Mouse (Mus musculus): Measurements from ENCODE around the gene Ggta1. TPM values are rescaled to one million over a fixed set of nuclear protein-coding genes. Genes with fewer than 3 reads are reported as not detected.

Ggta1 gene
- polyA plus RNA-seq, 1 experiment from 2014 or later, result 6.3 TPM

DNA sequence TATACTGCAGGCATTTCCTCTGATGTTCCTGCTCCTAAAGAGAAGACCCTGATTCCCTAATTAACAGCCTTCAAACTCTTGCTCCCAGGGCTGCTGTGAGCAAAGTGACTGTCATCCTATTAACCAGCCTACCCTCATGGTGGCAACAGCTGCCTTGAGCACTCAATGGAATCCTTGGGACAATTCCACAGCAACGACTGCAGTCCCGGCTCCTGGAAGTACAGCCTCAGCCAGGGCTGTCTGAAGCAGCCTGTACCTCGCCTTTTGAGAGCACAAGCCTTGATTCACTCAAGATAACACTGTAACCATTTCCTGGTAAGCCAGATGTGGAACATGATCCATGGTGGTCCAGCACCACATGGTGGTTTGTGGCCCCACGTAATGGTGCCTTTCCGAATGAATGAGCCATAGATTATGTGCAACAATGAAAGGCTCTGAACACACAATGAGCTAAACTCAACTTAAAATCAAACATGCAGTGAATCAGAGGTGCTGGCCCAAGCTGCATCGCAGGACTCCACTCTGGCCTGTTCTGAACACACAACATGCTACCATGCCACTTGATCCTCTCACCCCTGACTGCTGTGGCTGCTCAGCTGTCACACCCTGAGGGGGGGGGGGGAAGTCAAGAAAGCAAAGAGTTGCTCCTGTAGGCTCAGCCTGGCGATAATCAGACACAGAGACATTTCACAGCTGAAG lies 14.7 kb downstream of the Ggta1 start:
- ATAC-seq (ENCODE audit: low FRiP score) (no peak), DNase-seq (ENCODE audit: low spot score, missing footprints) (peak; percentile 82)
- Histone ChIP-seq H3K4me1 (ENCODE audit: control insufficient read depth, insufficient read depth, low read length) (no peaks in the 10 kb centered on the region), H3K27me3 (ENCODE audit: control insufficient read depth, insufficient read depth, low read length) (no peaks in the 10 kb centered on the region), H3K27ac (ENCODE audit: low read depth, low read length) (no peak overlapping the region), H3K9me3 (ENCODE audit: control insufficient read depth, low read length) (no peaks in the 10 kb centered on the region), H3K9ac (ENCODE audit: low read length) (no peak overlapping the region), H3K36me3 (ENCODE audit: control insufficient read depth, insufficient read depth, low read length) (no peaks in the 10 kb centered on the region), H3K4me3 (ENCODE audit: low read depth, low read length) (no peak overlapping the region), H3K4me2 (no peak overlapping the region)
- 63% methylated on average over 7 of the region's 7 CpGs for WGBS

DNA sequence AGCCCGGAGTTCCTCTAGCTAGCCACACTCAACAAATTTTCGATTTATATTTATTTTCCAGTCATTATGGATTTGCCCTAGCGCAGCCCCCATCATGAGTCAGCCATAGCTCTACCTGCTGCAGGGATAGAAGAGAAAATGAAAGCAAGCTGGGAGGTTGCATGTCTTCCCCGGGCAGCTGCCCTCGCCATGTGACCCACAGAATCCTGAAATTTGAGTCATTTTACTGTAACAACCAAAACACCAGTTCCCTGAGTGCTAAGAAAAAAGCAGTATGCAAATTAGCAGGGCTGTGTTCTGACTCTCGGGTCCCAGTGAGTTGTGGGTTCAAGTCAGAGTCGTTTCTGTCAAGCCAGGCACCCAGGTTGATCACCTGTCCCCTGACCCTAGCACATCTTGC lies 15.6 kb downstream of the Ggta1 start:
- no peaks in the 10 kb centered on the region for H3K36me3 ChIP-seq (ENCODE audit: control insufficient read depth, insufficient read depth, low read length)
- no peak overlapping the region for H3K27ac ChIP-seq (ENCODE audit: low read depth, low read length)
- no peaks in the 10 kb centered on the region for H3K4me1 ChIP-seq (ENCODE audit: control insufficient read depth, insufficient read depth, low read length)
- H3K27me3 ChIP-seq (ENCODE audit: control insufficient read depth, insufficient read depth, low read length), result no peaks in the 10 kb centered on the region
- H3K9ac ChIP-seq (ENCODE audit: low read length), result no peak overlapping the region
- no peak overlapping the region for H3K4me2 ChIP-seq
- no peak for ATAC-seq (ENCODE audit: low FRiP score)
- no peak overlapping the region for H3K4me3 ChIP-seq (ENCODE audit: low read depth, low read length)
- 91% methylated on average over 7 of the region's 7 CpGs for WGBS
- DNase-seq (ENCODE audit: low spot score, missing footprints), result peak; percentile 51
- H3K9me3 ChIP-seq (ENCODE audit: control insufficient read depth, low read length), result no peaks in the 10 kb centered on the region

DNA sequence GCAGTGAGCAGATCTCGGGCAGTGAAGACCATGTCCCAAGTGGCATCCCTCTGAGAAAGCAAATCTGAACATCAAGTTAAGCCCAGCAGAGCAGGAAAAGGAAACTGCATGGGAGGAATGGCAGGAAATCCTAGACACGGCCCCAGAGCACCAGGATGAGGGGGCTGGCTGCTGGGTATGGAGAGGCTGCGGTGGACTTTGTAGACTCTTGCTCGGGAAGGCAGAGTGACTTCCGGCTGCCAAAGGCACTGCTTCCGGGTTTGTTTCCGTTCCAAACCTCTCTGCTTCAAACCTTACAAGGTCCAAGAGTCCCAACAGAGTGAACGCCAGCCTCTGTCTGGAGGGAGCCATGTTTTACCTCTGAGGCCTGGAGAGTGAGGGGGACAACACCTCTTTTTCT lies 16.2 kb downstream of the Ggta1 start:
- no peaks in the 10 kb centered on the region for H3K27me3 ChIP-seq (ENCODE audit: control insufficient read depth, insufficient read depth, low read length)
- DNase-seq (ENCODE audit: low spot score, missing footprints), result no peak
- no peak overlapping the region for H3K27ac ChIP-seq (ENCODE audit: low read depth, low read length)
- no peak for ATAC-seq (ENCODE audit: low FRiP score)
- no peaks in the 10 kb centered on the region for H3K36me3 ChIP-seq (ENCODE audit: control insufficient read depth, insufficient read depth, low read length)
- no peaks in the 10 kb centered on the region for H3K4me1 ChIP-seq (ENCODE audit: control insufficient read depth, insufficient read depth, low read length)
- WGBS, result 85% methylated on average over 8 of the region's 8 CpGs
- H3K4me2 ChIP-seq, result no peak overlapping the region
- no peaks in the 10 kb centered on the region for H3K9me3 ChIP-seq (ENCODE audit: control insufficient read depth, low read length)
- no peak overlapping the region for H3K9ac ChIP-seq (ENCODE audit: low read length)
- H3K4me3 ChIP-seq (ENCODE audit: low read depth, low read length), result no peak overlapping the region

- Histone ChIP-seq H3K9me3 (ENCODE audit: control insufficient read depth, low read length) (no peaks in the 10 kb centered on the region), H3K4me3 (ENCODE audit: low read depth, low read length) (no peak overlapping the region), H3K4me2 (no peak overlapping the region), H3K27ac (ENCODE audit: low read depth, low read length) (no peak overlapping the region), H3K9ac (ENCODE audit: low read length) (no peak overlapping the region), H3K27me3 (ENCODE audit: control insufficient read depth, insufficient read depth, low read length) (no peaks in the 10 kb centered on the region), H3K36me3 (ENCODE audit: control insufficient read depth, insufficient read depth, low read length) (no peaks in the 10 kb centered on the region), H3K4me1 (ENCODE audit: control insufficient read depth, insufficient read depth, low read length) (no peaks in the 10 kb centered on the region)
- DNase-seq (ENCODE audit: low spot score, missing footprints) (peak; percentile 47), ATAC-seq (ENCODE audit: low FRiP score) (no peak)
- WGBS, result 84% methylated on average over 5 of the region's 5 CpGs
Measured at GRCm38 (mm10) chr2:35446300-35446699, 16.7 kb downstream of the Ggta1 start.

DNA sequence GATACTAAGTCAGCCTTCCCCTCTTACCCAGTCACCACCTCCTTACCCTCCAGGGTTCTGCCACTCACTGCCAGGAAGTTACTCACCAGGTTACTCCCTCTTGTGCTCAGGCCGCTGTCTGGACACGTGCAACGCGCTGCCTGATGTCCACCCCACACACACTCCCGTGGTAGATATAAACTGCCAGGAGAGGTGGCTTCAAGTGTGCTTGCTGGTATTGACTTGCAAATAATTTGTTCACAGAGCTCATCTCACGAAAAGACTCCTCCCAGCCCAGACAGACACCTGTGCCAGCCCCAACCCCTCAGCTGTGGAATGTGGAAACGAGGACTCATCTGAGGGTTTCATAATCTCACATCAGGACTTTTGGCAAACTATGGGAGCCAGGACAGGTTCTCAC lies 17.4 kb downstream of the Ggta1 start:
- ATAC-seq (ENCODE audit: low FRiP score) (no peak), DNase-seq (ENCODE audit: low spot score, missing footprints) (no peak)
- H3K9ac ChIP-seq (ENCODE audit: low read length), result no peak overlapping the region
- no peak overlapping the region for H3K4me3 ChIP-seq (ENCODE audit: low read depth, low read length)
- no peaks in the 10 kb centered on the region for H3K9me3 ChIP-seq (ENCODE audit: control insufficient read depth, low read length)
- 87% methylated on average over 7 of the region's 7 CpGs for WGBS
- H3K4me2 ChIP-seq, result no peak overlapping the region
- H3K4me1 ChIP-seq (ENCODE audit: control insufficient read depth, insufficient read depth, low read length), result no peaks in the 10 kb centered on the region
- no peaks in the 10 kb centered on the region for H3K36me3 ChIP-seq (ENCODE audit: control insufficient read depth, insufficient read depth, low read length)
- no peaks in the 10 kb centered on the region for H3K27me3 ChIP-seq (ENCODE audit: control insufficient read depth, insufficient read depth, low read length)
- no peak overlapping the region for H3K27ac ChIP-seq (ENCODE audit: low read depth, low read length)

- H3K4me3 ChIP-seq (ENCODE audit: low read depth, low read length), result no peak overlapping the region
- WGBS, result 75% methylated on average over 6 of the region's 6 CpGs
- H3K4me2 ChIP-seq, result no peak overlapping the region
- H3K27ac ChIP-seq (ENCODE audit: low read depth, low read length), result no peak overlapping the region
- DNase-seq (ENCODE audit: low spot score, missing footprints) (no peak), ATAC-seq (ENCODE audit: low FRiP score) (no peak)
- no peaks in the 10 kb centered on the region for H3K27me3 ChIP-seq (ENCODE audit: control insufficient read depth, insufficient read depth, low read length)
- no peaks in the 10 kb centered on the region for H3K36me3 ChIP-seq (ENCODE audit: control insufficient read depth, insufficient read depth, low read length)
- H3K4me1 ChIP-seq (ENCODE audit: control insufficient read depth, insufficient read depth, low read length), result no peaks in the 10 kb centered on the region
- no peak overlapping the region for H3K9ac ChIP-seq (ENCODE audit: low read length)
- no peaks in the 10 kb centered on the region for H3K9me3 ChIP-seq (ENCODE audit: control insufficient read depth, low read length)
Measured at GRCm38 (mm10) chr2:35444764-35445262, 18.2 kb downstream of the Ggta1 start.

DNA sequence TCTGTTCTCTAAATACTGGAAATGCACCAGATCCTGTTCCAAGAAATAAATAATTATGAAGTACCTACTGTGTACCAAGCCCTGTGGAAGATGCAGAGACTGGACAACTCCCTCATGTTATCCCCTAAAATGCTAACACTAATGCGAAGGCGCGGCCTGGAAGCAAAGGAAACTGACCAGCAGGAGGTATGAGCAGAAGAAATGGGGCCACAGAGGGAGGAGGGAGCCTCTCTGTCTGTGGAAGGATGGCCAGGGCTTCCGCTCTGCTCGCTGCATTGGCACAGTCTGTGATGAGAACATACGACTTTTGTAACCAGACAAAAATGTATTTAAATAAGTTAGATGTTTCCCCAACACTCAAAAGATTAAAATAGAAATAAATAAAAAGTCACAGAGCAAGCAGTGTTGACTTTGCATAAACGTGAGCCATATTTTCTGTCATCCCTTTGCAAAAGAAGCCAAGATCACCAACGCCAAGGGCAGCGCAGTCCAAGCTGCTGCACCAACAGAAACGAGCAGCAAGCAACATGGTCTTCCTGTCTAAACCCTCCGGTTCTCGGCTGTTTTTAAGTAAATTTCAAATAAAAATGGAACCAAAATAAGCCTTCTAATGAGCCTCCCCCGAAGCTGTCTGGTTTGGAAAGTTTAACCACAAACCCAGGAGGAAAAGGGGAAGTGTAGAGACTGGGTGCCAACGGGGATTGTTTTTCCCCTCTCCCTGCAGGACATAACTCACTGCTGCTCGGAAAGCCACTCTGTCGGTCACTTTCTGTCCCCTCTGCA lies 18.9 kb downstream of the Ggta1 start:
- DNase-seq (ENCODE audit: low spot score, missing footprints) (no peak), ATAC-seq (ENCODE audit: low FRiP score) (no peak)
- no peaks in the 10 kb centered on the region for H3K4me1 ChIP-seq (ENCODE audit: control insufficient read depth, insufficient read depth, low read length)
- no peak overlapping the region for H3K27ac ChIP-seq (ENCODE audit: low read depth, low read length)
- H3K27me3 ChIP-seq (ENCODE audit: control insufficient read depth, insufficient read depth, low read length), result no peaks in the 10 kb centered on the region
- H3K36me3 ChIP-seq (ENCODE audit: control insufficient read depth, insufficient read depth, low read length), result no peaks in the 10 kb centered on the region
- WGBS, result 71% methylated on average over 16 of the region's 16 CpGs
- H3K4me2 ChIP-seq, result no peak overlapping the region
- H3K9me3 ChIP-seq (ENCODE audit: control insufficient read depth, low read length), result no peaks in the 10 kb centered on the region
- H3K9ac ChIP-seq (ENCODE audit: low read length), result no peak overlapping the region
- H3K4me3 ChIP-seq (ENCODE audit: low read depth, low read length), result no peak overlapping the region

GRCm38 (mm10) chr2:35443325-35443724 lies 19.7 kb downstream of the Ggta1 start:
- Histone ChIP-seq H3K9ac (ENCODE audit: low read length) (no peak overlapping the region), H3K9me3 (ENCODE audit: control insufficient read depth, low read length) (no peaks in the 10 kb centered on the region), H3K36me3 (ENCODE audit: control insufficient read depth, insufficient read depth, low read length) (no peaks in the 10 kb centered on the region), H3K27ac (ENCODE audit: low read depth, low read length) (no peak overlapping the region), H3K27me3 (ENCODE audit: control insufficient read depth, insufficient read depth, low read length) (no peaks in the 10 kb centered on the region), H3K4me3 (ENCODE audit: low read depth, low read length) (no peak overlapping the region), H3K4me2 (no peak overlapping the region), H3K4me1 (ENCODE audit: control insufficient read depth, insufficient read depth, low read length) (no peaks in the 10 kb centered on the region)
- ATAC-seq (ENCODE audit: low FRiP score) (no peak), DNase-seq (ENCODE audit: low spot score, missing footprints) (no peak)
- WGBS, result 82% methylated on average over 5 of the region's 5 CpGs

- Histone ChIP-seq H3K9me3 (ENCODE audit: control insufficient read depth, low read length) (no peaks in the 10 kb centered on the region), H3K4me2 (no peak overlapping the region)
- ATAC-seq (ENCODE audit: low FRiP score), result no peak
Measured at GRCm38 (mm10) chr2:35442079-35442478, 21.0 kb downstream of the Ggta1 start.

More at GRCm38 (mm10) chr2:35442079-35442478, 21.0 kb downstream of the Ggta1 start:
- no peak overlapping the region for H3K27ac ChIP-seq (ENCODE audit: low read depth, low read length)
- H3K4me1 ChIP-seq (ENCODE audit: control insufficient read depth, insufficient read depth, low read length), result no peaks in the 10 kb centered on the region
- no peak overlapping the region for H3K9ac ChIP-seq (ENCODE audit: low read length)
- DNase-seq (ENCODE audit: low spot score, missing footprints), result no peak
- H3K27me3 ChIP-seq (ENCODE audit: control insufficient read depth, insufficient read depth, low read length), result no peaks in the 10 kb centered on the region
- H3K36me3 ChIP-seq (ENCODE audit: control insufficient read depth, insufficient read depth, low read length), result no peaks in the 10 kb centered on the region
- 85% methylated on average over 6 of the region's 6 CpGs for WGBS
- no peak overlapping the region for H3K4me3 ChIP-seq (ENCODE audit: low read depth, low read length)
